Mouse (Mus musculus) kidney, adult 2 months (tissue): Measurements from ENCODE around the gene Cradd.

Experiments used
- CTCF ChIP-seq: fragments of 200-500 bp; conservative IDR thresholded peaks from 2 replicates; pipeline ENCODE4 v1.5.1; 2011; ENCODE audit warnings: low read depth, mild to moderate bottlenecking, control low read depth, low read length, moderate library complexity, mixed read lengths; ENCODE audit not compliant: insufficient read depth, insufficient read length
- POLR2A ChIP-seq: fragments of 200-500 bp; IDR thresholded peaks from one replicate; pipeline ENCODE4 v1.6.1; 2011; ENCODE audit warnings: low read depth, low read length, control low read depth

GRCm38 (mm10) chr10:95318392-95318708 lies 5.6 kb downstream of the Cradd start:
- TF ChIP-seq POLR2A (no peak), CTCF (no peak)
